Mouse (Mus musculus) embryo, embryonic 10.5 days (tissue): ENCODE measurements around the gene Fem1b.
"Not testable (repeated sequence)": the region's sequence is repeated elsewhere in the genome, so short reads cannot be mapped to it uniquely, and the experiment has no call there.

Experiments
- DNase-seq: peaks from one replicate; pipeline ENCODE4 v3.0.0-alpha.2; 2015; ENCODE audit warnings: low spot score

Gene Fem1b

GRCm38 (mm10) chr9:62826456-62826855 lies 14.7 kb upstream of the Fem1b start:
- DNase-seq = peak; percentile 44

GRCm38 (mm10) chr9:62825791-62826393 lies 14.2 kb upstream of the Fem1b start:
- DNase-seq = peak; percentile 69

- DNase-seq = no peak
Measured at GRCm38 (mm10) chr9:62821811-62822210, 10.1 kb upstream of the Fem1b start.

- DNase-seq = no peak
Measured at GRCm38 (mm10) chr9:62820829-62821228, 9.1 kb upstream of the Fem1b start.

GRCm38 (mm10) chr9:62819910-62820309 lies 8.2 kb upstream of the Fem1b start:
- DNase-seq = not testable (repeated sequence)

- no peak for DNase-seq
Measured at GRCm38 (mm10) chr9:62819494-62819893, 7.8 kb upstream of the Fem1b start.

GRCm38 (mm10) chr9:62817828-62818614 lies 6.3 kb upstream of the Fem1b start:
- no peak for DNase-seq

- no peak for DNase-seq
Measured at GRCm38 (mm10) chr9:62817099-62817571, 5.4 kb upstream of the Fem1b start.

- DNase-seq = no peak
Measured at GRCm38 (mm10) chr9:62816323-62817098, 4.8 kb upstream of the Fem1b start.

- no peak for DNase-seq
Measured at GRCm38 (mm10) chr9:62814751-62815150, 3.0 kb upstream of the Fem1b start.

- peak; percentile 66 for DNase-seq
Measured at GRCm38 (mm10) chr9:62812216-62813049, 699 bp upstream of the Fem1b start.

- DNase-seq = peak; percentile 50
Measured at GRCm38 (mm10) chr9:62810543-62811515, 905 bp downstream of the Fem1b start.

- DNase-seq = no peak
Measured at GRCm38 (mm10) chr9:62810095-62810494, 1.6 kb downstream of the Fem1b start.

GRCm38 (mm10) chr9:62799218-62799617 lies 12.5 kb downstream of the Fem1b start:
- not testable (repeated sequence) for DNase-seq

GRCm38 (mm10) chr9:62789856-62790255 lies 21.9 kb downstream of the Fem1b start:
- DNase-seq = no peak

GRCm38 (mm10) chr9:62786721-62787120 lies 25.0 kb downstream of the Fem1b start:
- no peak for DNase-seq

GRCm38 (mm10) chr9:62784233-62784632 lies 27.5 kb downstream of the Fem1b start:
- no peak for DNase-seq

GRCm38 (mm10) chr9:62782976-62783781 lies 28.6 kb downstream of the Fem1b start:
- DNase-seq = peak; percentile 63

- peak; percentile 17 for DNase-seq
Measured at GRCm38 (mm10) chr9:62781965-62782364, 29.8 kb downstream of the Fem1b start.

- no peak for DNase-seq
Measured at GRCm38 (mm10) chr9:62778721-62779120, 33.0 kb downstream of the Fem1b start.
